Mouse (Mus musculus) lung, embryonic 16.5 days (tissue): Measurements from ENCODE around the gene Mob1a. TPM values are rescaled to one million over a fixed set of nuclear protein-coding genes. Genes with fewer than 3 reads are reported as not detected.

Experiments used
- ATAC-seq: fragments of 200-750 bp; cut with Nextera tagmentation; 2 replicates; pipeline ENCODE4 v1.8.0; 2017; ENCODE audit warnings: low read depth, mild to moderate bottlenecking, moderate library complexity
- H3K27ac ChIP-seq: fragments of 300-500 bp; sonication (generic); 2 replicates; pipeline ENCODE4 v1.5.1; 2014; ENCODE audit warnings: mild to moderate bottlenecking, control low read depth, low read length
- H3K27me3 ChIP-seq: fragments of 300-500 bp; sonication (generic); 2 replicates; pipeline ENCODE4 v1.6.1; 2014; ENCODE audit warnings: low read depth, low read length, mixed read lengths; ENCODE audit not compliant: control insufficient read depth, insufficient read depth
- H3K36me3 ChIP-seq: fragments of 300-500 bp; sonication (generic); 2 replicates; pipeline ENCODE4 v1.6.1; 2014; ENCODE audit warnings: low read length; ENCODE audit not compliant: control insufficient read depth, insufficient read depth
- H3K4me1 ChIP-seq: fragments of 300-500 bp; sonication (generic); replicated peaks from 2 replicates; pipeline ENCODE4 v1.6.1; 2014; ENCODE audit warnings: low read length, mixed read lengths; ENCODE audit not compliant: control insufficient read depth, insufficient read depth
- H3K4me2 ChIP-seq: fragments of 300-500 bp; sonication (generic); 2 replicates; pipeline ENCODE4 v1.6.1; 2014; ENCODE audit warnings: low read depth, low read length, control low read depth
- H3K4me3 ChIP-seq: fragments of 300-500 bp; sonication (generic); 2 replicates; pipeline ENCODE4 v1.5.1; 2014; ENCODE audit warnings: mild to moderate bottlenecking, low read length, control low read depth
- H3K9ac ChIP-seq: fragments of 300-500 bp; sonication (generic); 2 replicates; pipeline ENCODE4 v1.6.1; 2014; ENCODE audit warnings: low read length, control low read depth
- H3K9me3 ChIP-seq: fragments of 300-500 bp; sonication (generic); 2 replicates; pipeline ENCODE4 v1.6.1; 2016; ENCODE audit warnings: low read length; ENCODE audit not compliant: control insufficient read depth
- WGBS: fragments of 180-500 bp; shearing (Covaris S2); extraction: QIAGEN DNeasy Blood & Tissue Kit; methylation state at CpG from one replicate; pipeline ENCODE4 v1.1.7; 2014; 5-methylcytosine and 5-hydroxymethylcytosine counted together
- polyA plus RNA-seq: library from polyadenylated mRNA; unstranded; fragments of >200 nt; fragmentation: Nextera tagmentation; extraction: Ambion mirVana; gene quantifications from 2 replicates; pipeline ENCODE4 v1.2.1, GENCODE M21; 2015

The Mob1a gene
- polyA plus RNA-seq, 1 experiment from 2014 or later = 72.6 TPM

- peak overlapping the region; percentile 76 for H3K4me3 ChIP-seq
- no peaks in the 10 kb centered on the region for H3K27me3 ChIP-seq
- peaks cover 8% of the 10 kb centered on the region; the same call in 1 of the 2 replicates for H3K36me3 ChIP-seq
- H3K9me3 ChIP-seq = no peaks in the 10 kb centered on the region
- peak overlapping the region; percentile 86 for H3K9ac ChIP-seq
- peak overlapping the region; percentile 77 for H3K4me2 ChIP-seq
- peaks cover 11% of the 10 kb centered on the region for H3K4me1 ChIP-seq
- ATAC-seq = no peak
- 79% methylated on average over 7 of the region's 7 CpGs for WGBS
- H3K27ac ChIP-seq = no peak overlapping the region
These were observed 24.4 kb downstream of the Mob1a start for GRCm38 (mm10) chr6:83350172-83350571.

DNA sequence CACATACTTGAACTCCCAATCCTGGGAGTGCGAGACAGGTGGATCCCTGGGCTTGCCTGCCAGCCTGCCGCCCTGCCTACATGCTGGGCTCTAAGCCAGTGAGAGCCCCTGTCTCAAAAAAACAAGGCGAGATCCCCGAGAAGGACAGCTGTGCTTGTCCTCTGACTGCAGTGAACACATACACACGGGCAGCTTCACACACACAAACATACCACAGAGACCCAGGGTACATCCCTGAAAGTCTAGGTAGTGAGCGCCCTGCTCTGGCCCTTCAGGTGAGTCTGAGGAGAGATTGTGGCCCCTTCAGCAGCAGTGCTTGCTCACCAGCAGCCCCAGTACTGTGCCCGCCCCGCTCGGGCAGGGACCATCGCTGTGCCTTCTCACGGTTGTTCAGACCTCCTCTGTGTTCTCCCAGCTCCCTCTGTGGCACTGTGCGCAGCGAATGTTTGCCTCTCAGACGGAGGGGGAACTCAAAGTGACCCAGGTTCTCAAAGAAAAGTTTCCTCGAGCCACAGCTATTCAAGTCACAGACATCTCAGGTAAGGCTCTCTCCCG lies 25.1 kb downstream of the Mob1a start:
- H3K27me3 ChIP-seq = no peaks in the 10 kb centered on the region
- H3K4me2 ChIP-seq = no peak overlapping the region
- H3K36me3 ChIP-seq = peaks cover 8% of the 10 kb centered on the region; the same call in 1 of the 2 replicates
- H3K4me1 ChIP-seq = peaks cover 11% of the 10 kb centered on the region
- no peak for ATAC-seq
- H3K27ac ChIP-seq = no peak overlapping the region
- no peaks in the 10 kb centered on the region for H3K9me3 ChIP-seq
- no peak overlapping the region for H3K4me3 ChIP-seq
- H3K9ac ChIP-seq = no peak overlapping the region
- 83% methylated on average over 16 of the region's 16 CpGs for WGBS

DNA sequence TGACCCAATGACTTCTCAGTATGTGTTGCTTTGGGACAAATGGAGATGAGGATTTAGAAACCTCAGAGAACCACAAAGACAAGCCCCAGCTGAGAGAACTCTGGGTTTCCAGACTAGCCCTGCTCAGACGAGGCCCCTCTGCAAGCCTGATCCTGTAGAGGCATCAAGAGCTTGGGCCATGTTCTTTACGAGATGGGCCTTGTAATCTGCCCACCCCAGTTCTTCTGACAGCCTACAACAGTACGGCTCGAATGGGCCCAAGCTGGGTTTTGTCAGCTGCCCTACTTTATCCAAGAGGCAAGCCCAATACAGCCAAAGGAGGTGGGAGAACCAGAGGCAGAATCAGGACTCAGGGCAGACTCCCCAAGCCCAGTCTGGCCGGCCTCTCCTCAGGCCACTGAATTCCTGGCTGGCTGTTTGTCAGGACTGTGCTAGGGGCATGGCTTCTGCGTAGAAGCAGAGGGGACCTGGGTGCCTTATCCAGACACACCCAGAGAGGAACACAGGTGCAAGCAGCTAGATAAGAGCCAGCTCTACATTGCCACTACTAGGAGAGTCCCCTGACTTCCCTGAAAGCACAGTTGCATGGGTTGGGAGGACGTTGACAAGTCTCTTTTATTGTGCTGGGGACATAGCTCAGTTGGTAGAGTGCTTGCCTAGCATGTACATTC lies 25.8 kb downstream of the Mob1a start:
- Histone ChIP-seq H3K27me3 (no peaks in the 10 kb centered on the region), H3K4me3 (no peak overlapping the region), H3K4me1 (peaks cover 11% of the 10 kb centered on the region), H3K9ac (no peak overlapping the region), H3K36me3 (peaks cover 8% of the 10 kb centered on the region; the same call in 1 of the 2 replicates), H3K4me2 (no peak overlapping the region), H3K27ac (no peak overlapping the region), H3K9me3 (no peaks in the 10 kb centered on the region)
- WGBS = 81% methylated on average over 7 of the region's 7 CpGs
- ATAC-seq = no peak

GRCm38 (mm10) chr6:83352666-83353410 lies 27.0 kb downstream of the Mob1a start:
- Histone ChIP-seq H3K9ac (no peak overlapping the region), H3K27me3 (no peaks in the 10 kb centered on the region), H3K4me3 (no peak overlapping the region), H3K36me3 (peaks cover 8% of the 10 kb centered on the region; the same call in 1 of the 2 replicates), H3K4me1 (peaks cover 11% of the 10 kb centered on the region), H3K27ac (no peak overlapping the region), H3K4me2 (no peak overlapping the region), H3K9me3 (no peaks in the 10 kb centered on the region)
- no peak for ATAC-seq
- WGBS = 90% methylated on average over 24 of the region's 24 CpGs

DNA sequence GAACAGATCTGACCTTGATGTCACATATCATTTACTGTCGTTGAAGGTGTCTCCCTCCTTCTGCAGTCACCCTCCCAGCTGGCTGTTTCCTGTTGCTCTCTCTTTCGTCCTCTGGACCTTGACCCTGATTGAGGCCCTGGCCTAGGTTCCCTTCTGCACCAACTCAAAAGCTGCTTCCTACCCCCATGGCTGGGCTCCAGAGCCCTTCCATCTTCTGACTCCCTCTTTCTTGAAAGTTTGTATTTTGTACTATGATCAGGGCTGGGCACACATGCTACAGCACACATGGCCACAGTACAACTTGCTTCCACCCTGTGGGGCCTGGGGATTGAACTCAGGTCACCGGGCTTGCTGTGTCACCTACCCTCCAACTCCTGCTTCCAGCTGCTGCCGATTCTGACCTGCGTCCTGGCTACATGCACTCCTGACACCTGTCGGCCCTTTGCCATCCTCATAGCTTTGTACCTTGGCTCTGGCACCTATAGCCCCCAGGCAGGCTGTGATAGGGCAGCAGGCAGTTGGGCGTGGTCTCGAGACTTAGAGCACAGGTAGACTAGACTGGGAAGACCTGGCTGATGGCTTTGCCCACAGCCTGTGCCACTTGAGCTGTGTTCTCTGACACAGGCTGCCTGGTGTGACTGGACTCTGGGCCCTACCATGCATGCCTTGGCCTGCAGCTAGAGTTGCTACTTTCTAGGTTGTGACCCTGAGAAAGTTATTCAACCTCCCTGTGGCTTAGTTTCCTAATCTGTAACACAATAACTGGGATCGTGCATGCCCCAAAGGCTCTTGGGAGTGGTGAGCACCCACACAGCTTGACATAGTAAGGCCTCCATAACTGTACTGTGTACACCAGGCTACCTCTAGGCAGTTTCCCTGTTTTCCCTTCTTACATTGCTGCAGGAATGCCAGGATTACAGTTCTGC lies 29.3 kb downstream of the Mob1a start:
- H3K4me3 ChIP-seq = no peak overlapping the region
- no peaks in the 10 kb centered on the region for H3K27me3 ChIP-seq
- no peak for ATAC-seq
- peaks cover 21% of the 10 kb centered on the region for H3K36me3 ChIP-seq
- no peak overlapping the region for H3K27ac ChIP-seq
- 88% methylated on average over 9 of the region's 9 CpGs for WGBS
- H3K9ac ChIP-seq = no peak overlapping the region
- no peaks in the 10 kb centered on the region for H3K9me3 ChIP-seq
- no peak overlapping the region for H3K4me2 ChIP-seq
- peaks cover 2% of the 10 kb centered on the region for H3K4me1 ChIP-seq

DNA sequence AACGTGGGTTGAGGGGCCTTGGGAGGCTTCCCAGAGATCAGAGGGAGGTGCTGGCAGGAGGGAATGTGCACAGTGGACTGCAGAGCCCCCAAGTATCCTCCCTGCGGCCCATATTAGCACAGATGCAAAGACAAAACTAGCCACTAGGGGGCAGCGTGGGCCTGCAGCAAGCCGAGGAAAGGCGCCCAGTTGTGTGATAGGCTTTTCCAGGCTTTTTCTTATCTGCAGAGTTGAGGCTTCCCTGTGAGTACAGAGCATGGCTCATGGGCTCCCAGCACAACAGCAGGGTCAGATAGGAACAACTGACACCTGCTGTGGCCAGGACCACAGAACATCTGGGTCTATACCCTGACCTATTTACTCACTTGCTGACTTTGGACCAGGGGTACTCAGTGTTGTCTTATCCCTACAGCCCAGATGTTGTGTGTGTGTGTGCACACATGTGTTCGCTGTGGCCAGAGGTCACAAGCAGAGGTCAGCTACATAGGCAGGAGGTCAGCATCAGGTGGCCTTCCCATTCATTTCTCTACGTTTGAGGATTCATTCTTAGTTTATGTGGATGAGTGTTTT lies 30.8 kb downstream of the Mob1a start:
- Histone ChIP-seq H3K9me3 (no peaks in the 10 kb centered on the region), H3K27ac (no peak overlapping the region), H3K4me2 (no peak overlapping the region), H3K4me1 (no peaks in the 10 kb centered on the region), H3K4me3 (no peak overlapping the region), H3K27me3 (no peaks in the 10 kb centered on the region), H3K9ac (no peak overlapping the region), H3K36me3 (peaks cover 21% of the 10 kb centered on the region)
- peak; percentile 74; the same call in 1 of the 2 replicates for ATAC-seq
- whole genome bisulfite sequencing = 23% methylated on average over 7 of the region's 7 CpGs

DNA sequence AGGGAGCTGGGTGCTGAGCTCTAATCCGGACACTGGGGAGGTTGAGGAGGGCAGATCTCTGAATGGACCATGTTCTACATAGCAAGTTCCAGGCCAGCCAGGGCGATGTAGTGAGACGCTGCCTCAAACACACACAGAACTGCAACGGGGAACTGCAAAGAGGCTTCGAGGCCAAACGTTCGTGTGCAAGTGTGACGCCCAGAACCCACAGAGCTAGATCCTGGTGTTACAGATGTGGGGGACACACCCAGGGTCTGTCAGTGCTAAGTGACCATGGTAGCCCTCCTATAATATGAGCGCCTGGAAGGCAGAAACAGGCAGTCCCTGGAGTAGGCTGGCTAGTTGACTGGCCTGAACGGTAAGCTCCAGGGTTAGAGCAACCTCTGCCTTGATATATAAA lies 31.6 kb downstream of the Mob1a start:
- Histone ChIP-seq H3K27me3 (no peaks in the 10 kb centered on the region), H3K4me2 (no peak overlapping the region), H3K36me3 (peaks cover 21% of the 10 kb centered on the region), H3K9ac (no peak overlapping the region), H3K27ac (no peak overlapping the region), H3K9me3 (no peaks in the 10 kb centered on the region), H3K4me3 (no peak overlapping the region), H3K4me1 (no peaks in the 10 kb centered on the region)
- no peak for ATAC-seq
- WGBS = 89% methylated on average over 10 of the region's 10 CpGs

GRCm38 (mm10) chr6:83361523-83362248 lies 35.9 kb downstream of the Mob1a start:
- Histone ChIP-seq H3K4me1 (no peaks in the 10 kb centered on the region), H3K4me3 (no peak overlapping the region), H3K36me3 (peaks cover 18% of the 10 kb centered on the region), H3K27ac (no peak overlapping the region), H3K9ac (no peak overlapping the region), H3K9me3 (no peaks in the 10 kb centered on the region), H3K27me3 (no peaks in the 10 kb centered on the region), H3K4me2 (no peak overlapping the region)
- ATAC-seq = no peak
- 84% methylated on average over 11 of the region's 11 CpGs for WGBS
